Mouse (Mus musculus) hindbrain, embryonic 12.5 days (tissue): ENCODE measurements around the gene Pomgnt1. TPM values are rescaled to one million over a fixed set of nuclear protein-coding genes. Genes with fewer than 3 reads are reported as not detected.

Source experiments
- ATAC-seq: fragments of 200-750 bp; cut with Nextera tagmentation; 2 replicates; pipeline ENCODE4 v1.8.0; 2017; ENCODE audit warnings: moderate TSS enrichment; ENCODE audit not compliant: low FRiP score
- H3K27ac ChIP-seq: fragments of 300-500 bp; sonication (generic); 2 replicates; pipeline ENCODE4 v1.5.1; 2016; ENCODE audit warnings: mild to moderate bottlenecking
- H3K27me3 ChIP-seq: fragments of 300-500 bp; sonication (generic); 2 replicates; pipeline ENCODE4 v1.6.1; 2016; ENCODE audit warnings: mild to moderate bottlenecking
- H3K36me3 ChIP-seq: fragments of 300-500 bp; sonication (generic); 2 replicates; pipeline ENCODE4 v1.6.1; 2016; ENCODE audit warnings: mild to moderate bottlenecking
- H3K4me1 ChIP-seq: fragments of 300-500 bp; sonication (generic); 2 replicates; pipeline ENCODE4 v1.6.1; 2016
- H3K4me2 ChIP-seq: fragments of 300-500 bp; sonication (generic); replicated peaks from 2 replicates; pipeline ENCODE4 v1.6.1; 2016; ENCODE audit warnings: mild to moderate bottlenecking
- H3K4me3 ChIP-seq: fragments of 300-500 bp; sonication (generic); 2 replicates; pipeline ENCODE4 v1.5.1; 2016; ENCODE audit warnings: mild to moderate bottlenecking
- H3K9ac ChIP-seq: fragments of 300-500 bp; sonication (generic); 2 replicates; pipeline ENCODE4 v1.6.1; 2016; ENCODE audit warnings: mild to moderate bottlenecking, moderate library complexity
- H3K9me3 ChIP-seq: fragments of 300-500 bp; sonication (generic); replicated peaks from 2 replicates; pipeline ENCODE4 v1.6.1; 2016; ENCODE audit warnings: mild to moderate bottlenecking
- WGBS: fragments of 180-500 bp; shearing (Covaris S2); methylation state at CpG from one replicate; pipeline ENCODE4 v1.1.7; 2016; 5-methylcytosine and 5-hydroxymethylcytosine counted together
- polyA plus RNA-seq: library from polyadenylated mRNA; unstranded; fragments of >200 nt; fragmentation: Nextera tagmentation; extraction: Ambion mirVana; gene quantifications from 2 replicates; pipeline ENCODE4 v1.2.1, GENCODE M21; 2016

Pomgnt1 gene
- polyA plus RNA-seq, 1 experiment from 2014 or later = 67.5 TPM

GRCm38 (mm10) chr4:116177140-116177539 is 53.5 kb downstream of the Pomgnt1 start:
- Histone ChIP-seq H3K4me2 (0 out of 2 replicates have a peak overlapping the region, but pooled peaks have one; percentile 2), H3K36me3 (no peaks in the 10 kb centered on the region), H3K27me3 (no peaks in the 10 kb centered on the region), H3K9me3 (no peaks in the 10 kb centered on the region), H3K4me3 (no peak overlapping the region), H3K4me1 (peaks cover 20% of the 10 kb centered on the region), H3K9ac (no peak overlapping the region), H3K27ac (no peak overlapping the region)
- ATAC-seq = no peak
- WGBS = 29% methylated on average over 5 of the region's 5 CpGs

GRCm38 (mm10) chr4:116182079-116182478 is 58.4 kb downstream of the Pomgnt1 start:
- H3K9me3 ChIP-seq = no peaks in the 10 kb centered on the region
- no peak overlapping the region for H3K9ac ChIP-seq
- H3K4me2 ChIP-seq = no peak overlapping the region
- no peak for ATAC-seq
- H3K4me1 ChIP-seq = peaks cover 10% of the 10 kb centered on the region; the same call in 1 of the 2 replicates
- H3K4me3 ChIP-seq = no peak overlapping the region
- no peaks in the 10 kb centered on the region for H3K27me3 ChIP-seq
- WGBS = 30% methylated on average over 3 of the region's 3 CpGs
- no peak overlapping the region for H3K27ac ChIP-seq
- H3K36me3 ChIP-seq = no peaks in the 10 kb centered on the region

- ATAC-seq = no peak
- Histone ChIP-seq H3K9ac (peak overlapping the region; percentile 32; the same call in 1 of the 2 replicates), H3K4me2 (peak overlapping the region; percentile 35), H3K36me3 (no peaks in the 10 kb centered on the region), H3K27ac (no peak overlapping the region), H3K27me3 (no peaks in the 10 kb centered on the region), H3K4me3 (0 out of 2 replicates have a peak overlapping the region, but pooled peaks have one; percentile 0), H3K4me1 (peaks cover 7% of the 10 kb centered on the region; the same call in 1 of the 2 replicates), H3K9me3 (no peaks in the 10 kb centered on the region)
- WGBS = 4% methylated on average over 12 of the region's 12 CpGs
Measured at GRCm38 (mm10) chr4:116182745-116183144, 59.1 kb downstream of the Pomgnt1 start.

- no peak overlapping the region for H3K4me2 ChIP-seq
- ATAC-seq = no peak
- H3K9me3 ChIP-seq = no peaks in the 10 kb centered on the region
- H3K4me1 ChIP-seq = peaks cover 7% of the 10 kb centered on the region; the same call in 1 of the 2 replicates
- H3K4me3 ChIP-seq = no peak overlapping the region
- H3K9ac ChIP-seq = no peak overlapping the region
- H3K36me3 ChIP-seq = no peaks in the 10 kb centered on the region
- H3K27me3 ChIP-seq = no peaks in the 10 kb centered on the region
- no peak overlapping the region for H3K27ac ChIP-seq
- 92% methylated on average over 4 of the region's 4 CpGs for WGBS
Measured at GRCm38 (mm10) chr4:116185083-116185482, 61.4 kb downstream of the Pomgnt1 start.

- WGBS = 66% methylated on average over 4 of the region's 4 CpGs
- H3K27ac ChIP-seq = no peak overlapping the region
- no peak for ATAC-seq
Measured at GRCm38 (mm10) chr4:116192286-116192835, 68.7 kb downstream of the Pomgnt1 start.

GRCm38 (mm10) chr4:116193583-116194383 is 70.1 kb downstream of the Pomgnt1 start:
- 77% methylated on average over 9 of the region's 9 CpGs for WGBS
- no peaks in the 10 kb centered on the region for H3K4me1 ChIP-seq
- no peak overlapping the region for H3K4me3 ChIP-seq
- ATAC-seq = no peak
- no peak overlapping the region for H3K27ac ChIP-seq
- H3K9me3 ChIP-seq = no peaks in the 10 kb centered on the region
- no peak overlapping the region for H3K4me2 ChIP-seq
- no peaks in the 10 kb centered on the region for H3K27me3 ChIP-seq
- no peaks in the 10 kb centered on the region for H3K36me3 ChIP-seq
- H3K9ac ChIP-seq = no peak overlapping the region

More at GRCm38 (mm10) chr4:116192286-116192835, 68.7 kb downstream of the Pomgnt1 start:
- H3K36me3 ChIP-seq = no peaks in the 10 kb centered on the region
- no peak overlapping the region for H3K4me2 ChIP-seq
- H3K4me1 ChIP-seq = no peaks in the 10 kb centered on the region
- no peaks in the 10 kb centered on the region for H3K27me3 ChIP-seq
- no peaks in the 10 kb centered on the region for H3K9me3 ChIP-seq
- H3K4me3 ChIP-seq = no peak overlapping the region
- H3K9ac ChIP-seq = no peak overlapping the region

- no peak overlapping the region for H3K4me2 ChIP-seq
- no peak overlapping the region for H3K4me3 ChIP-seq
- H3K4me1 ChIP-seq = no peaks in the 10 kb centered on the region
- no peaks in the 10 kb centered on the region for H3K27me3 ChIP-seq
- no peaks in the 10 kb centered on the region for H3K9me3 ChIP-seq
- no peak overlapping the region for H3K27ac ChIP-seq
- no peak for ATAC-seq
- H3K9ac ChIP-seq = no peak overlapping the region
- H3K36me3 ChIP-seq = no peaks in the 10 kb centered on the region
- 98% methylated on average over 2 of the region's 2 CpGs for WGBS
Measured at GRCm38 (mm10) chr4:116198422-116198821, 74.8 kb downstream of the Pomgnt1 start.

- Histone ChIP-seq H3K9me3 (no peaks in the 10 kb centered on the region), H3K4me1 (no peaks in the 10 kb centered on the region), H3K36me3 (no peaks in the 10 kb centered on the region), H3K4me3 (no peak overlapping the region), H3K27me3 (no peaks in the 10 kb centered on the region), H3K4me2 (no peak overlapping the region), H3K9ac (no peak overlapping the region), H3K27ac (no peak overlapping the region)
- no peak for ATAC-seq
- WGBS = 66% methylated on average over 3 of the region's 3 CpGs
Measured at GRCm38 (mm10) chr4:116204422-116204821, 80.8 kb downstream of the Pomgnt1 start.

- WGBS = 83% methylated on average over 4 of the region's 4 CpGs
- ATAC-seq = no peak
- H3K4me3 ChIP-seq = no peak overlapping the region
Measured at GRCm38 (mm10) chr4:116206531-116206930, 82.9 kb downstream of the Pomgnt1 start.

GRCm38 (mm10) chr4:116208891-116209290 is 85.3 kb downstream of the Pomgnt1 start:
- Histone ChIP-seq H3K4me2 (no peak overlapping the region), H3K36me3 (no peaks in the 10 kb centered on the region), H3K27me3 (no peaks in the 10 kb centered on the region), H3K9ac (no peak overlapping the region), H3K4me1 (no peaks in the 10 kb centered on the region), H3K27ac (no peak overlapping the region), H3K9me3 (no peaks in the 10 kb centered on the region), H3K4me3 (no peak overlapping the region)
- no peak for ATAC-seq
- 91% methylated on average over 1 of the region's 1 CpGs for WGBS

More at GRCm38 (mm10) chr4:116206531-116206930, 82.9 kb downstream of the Pomgnt1 start:
- no peak overlapping the region for H3K4me2 ChIP-seq
- no peaks in the 10 kb centered on the region for H3K9me3 ChIP-seq
- no peak overlapping the region for H3K27ac ChIP-seq
- H3K9ac ChIP-seq = no peak overlapping the region
- no peaks in the 10 kb centered on the region for H3K4me1 ChIP-seq
- no peaks in the 10 kb centered on the region for H3K27me3 ChIP-seq
- H3K36me3 ChIP-seq = no peaks in the 10 kb centered on the region
